Mouse (Mus musculus) right cerebral cortex, postnatal 36 days (tissue): ENCODE data around the gene Poc1b.

Source experiments
- DNase-seq, 2 experiments: peaks; one replicate each; pipeline ENCODE4 v3.0.0; 2022; ENCODE audit warnings: low spot score in 2 of 2, mixed read lengths in 1 of 2

Gene Poc1b

DNA sequence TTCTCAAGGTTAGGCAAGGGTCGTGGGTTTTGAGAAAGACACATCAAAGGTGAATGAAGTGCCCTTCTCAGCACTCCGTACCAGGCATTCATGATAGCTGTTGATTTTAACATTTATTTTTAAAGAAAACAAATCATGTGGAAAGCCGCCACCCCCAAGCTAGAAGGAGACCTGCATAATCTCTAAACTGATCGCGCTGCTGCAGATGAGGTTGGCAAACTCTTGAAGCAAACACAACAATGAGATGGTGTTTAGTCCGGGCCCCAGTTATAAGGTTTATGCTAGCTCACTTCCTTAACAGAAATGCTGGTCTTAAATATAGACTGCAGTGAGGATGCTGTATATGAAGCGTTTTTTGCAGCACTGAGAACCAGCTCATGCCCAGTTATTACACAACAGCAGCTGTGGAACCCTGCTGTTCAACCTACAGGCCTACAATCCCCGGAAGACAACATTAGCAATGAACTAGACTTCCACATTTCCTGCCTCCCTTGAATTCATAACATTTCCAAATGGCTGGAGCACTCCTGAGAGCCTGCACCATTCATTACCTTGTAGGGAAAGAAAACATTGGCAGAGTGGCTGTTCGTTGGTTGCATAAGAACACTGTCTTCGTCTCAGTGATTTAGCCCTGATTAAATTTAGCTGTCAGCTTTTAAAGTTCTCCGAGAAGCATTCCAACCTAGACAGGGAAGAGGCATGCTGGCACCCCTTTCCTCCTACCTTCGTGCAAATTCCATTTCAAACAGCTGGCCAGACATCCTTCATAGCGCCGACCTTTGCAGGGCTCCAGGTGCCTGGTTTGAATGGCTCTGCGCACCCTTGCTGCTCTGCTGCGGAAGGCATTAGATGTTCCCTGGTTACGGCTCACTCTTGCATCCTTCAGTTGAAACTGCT lies 121.4 kb downstream of the Poc1b start:
- peak; percentile 14 to 24 for DNase-seq

DNA sequence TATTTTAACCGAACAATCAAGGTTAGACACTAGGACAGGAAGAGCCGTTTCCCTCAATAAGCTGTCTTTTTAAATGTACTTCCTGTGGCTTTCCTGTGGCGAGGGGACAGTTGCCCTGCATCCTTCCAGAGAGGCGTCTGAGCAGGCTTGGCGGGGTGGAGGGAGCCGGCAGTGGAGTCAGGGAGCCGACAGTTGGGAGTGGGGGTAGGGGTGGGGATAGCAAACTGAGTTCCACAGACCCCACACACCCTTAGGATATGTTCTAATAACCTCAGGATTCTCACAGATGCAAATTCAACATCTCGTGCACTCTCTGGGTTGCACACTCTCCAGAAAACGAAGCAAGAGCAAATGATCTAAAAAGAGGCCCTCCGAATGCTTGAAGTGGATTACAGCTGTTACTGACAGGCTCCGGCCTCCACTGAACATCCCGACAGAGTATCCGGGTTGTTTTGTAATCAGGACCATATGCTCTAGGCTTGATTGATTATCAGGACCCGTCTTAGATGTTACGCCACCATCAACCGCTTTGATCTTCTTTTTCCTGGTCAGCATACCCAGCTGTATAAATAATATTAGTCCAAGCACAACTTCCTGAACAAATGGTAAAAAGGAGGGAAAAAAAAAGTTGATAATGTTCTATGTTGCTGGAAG lies 122.3 kb downstream of the Poc1b start:
- DNase-seq = no peak

DNA sequence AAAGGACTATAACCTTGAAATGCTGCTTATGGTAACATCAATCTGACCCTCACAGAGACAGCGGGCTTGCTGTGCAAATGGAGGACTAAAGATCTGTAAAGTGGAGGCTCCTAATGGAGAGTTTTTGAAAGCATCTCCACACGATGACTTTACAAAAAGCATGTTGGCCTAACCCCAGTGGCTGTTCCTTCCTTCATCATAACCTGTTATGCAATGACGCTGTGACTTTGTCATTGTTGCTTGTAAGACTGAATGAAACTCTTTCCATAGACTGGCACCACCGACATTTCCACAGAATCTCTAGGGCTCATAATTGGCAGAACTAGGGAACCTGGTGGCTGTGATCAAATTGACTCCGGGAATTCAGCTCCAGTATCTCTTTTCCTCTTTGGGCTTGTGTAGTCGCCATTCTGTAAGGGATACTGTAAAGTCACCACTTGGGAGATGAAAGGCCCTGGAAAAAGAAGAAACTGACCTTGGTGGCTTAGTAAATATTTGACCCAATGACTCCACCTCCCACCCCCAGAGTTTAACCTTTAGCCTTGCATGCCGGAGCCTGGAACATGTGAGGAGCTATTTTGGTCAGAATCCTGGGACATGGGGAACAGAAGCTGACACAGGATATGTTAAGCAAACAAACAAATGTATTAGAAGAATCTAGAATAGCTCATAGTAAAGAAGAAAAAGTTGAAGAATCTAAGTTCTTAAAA lies 125.8 kb downstream of the Poc1b start:
- no peak for DNase-seq

DNA sequence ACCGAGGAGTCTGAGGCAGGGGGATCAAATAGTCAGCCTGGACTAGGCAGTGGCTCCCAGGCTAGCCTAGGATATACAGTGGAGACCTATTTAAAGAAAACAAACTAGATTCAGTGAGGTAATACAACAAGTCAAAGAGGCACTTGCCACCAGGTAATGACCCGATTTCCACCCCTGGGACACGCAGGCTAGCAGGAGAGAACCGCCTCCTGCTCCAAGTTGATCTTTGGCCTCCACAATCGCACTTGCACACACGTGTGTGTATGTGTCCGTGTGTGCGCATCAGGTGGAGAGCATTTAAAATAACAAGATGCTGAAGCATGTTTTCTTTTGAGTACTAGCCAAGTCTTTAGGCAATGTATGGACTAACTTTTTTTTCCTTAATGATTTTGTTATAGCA lies 127.5 kb downstream of the Poc1b start:
- DNase-seq = no peak

DNA sequence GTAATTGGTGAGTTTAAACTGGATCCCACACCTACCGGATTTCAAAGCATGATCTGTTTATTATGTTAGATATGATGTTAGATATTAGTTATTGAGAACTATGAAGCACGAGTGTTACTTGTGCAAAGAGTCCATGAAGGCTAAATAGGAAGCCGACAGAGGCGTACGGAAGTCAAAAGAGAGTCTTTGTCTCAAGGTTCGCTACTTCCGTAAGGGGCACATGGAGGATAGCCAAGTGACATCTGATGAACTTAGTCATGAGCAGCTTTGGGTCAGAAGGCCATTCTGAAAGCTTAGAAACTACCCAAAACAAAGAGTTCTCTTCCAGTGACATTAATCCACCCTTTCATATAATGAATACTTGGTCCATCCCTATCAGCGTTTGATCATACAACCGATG lies 128.2 kb downstream of the Poc1b start:
- DNase-seq = no peak

DNA sequence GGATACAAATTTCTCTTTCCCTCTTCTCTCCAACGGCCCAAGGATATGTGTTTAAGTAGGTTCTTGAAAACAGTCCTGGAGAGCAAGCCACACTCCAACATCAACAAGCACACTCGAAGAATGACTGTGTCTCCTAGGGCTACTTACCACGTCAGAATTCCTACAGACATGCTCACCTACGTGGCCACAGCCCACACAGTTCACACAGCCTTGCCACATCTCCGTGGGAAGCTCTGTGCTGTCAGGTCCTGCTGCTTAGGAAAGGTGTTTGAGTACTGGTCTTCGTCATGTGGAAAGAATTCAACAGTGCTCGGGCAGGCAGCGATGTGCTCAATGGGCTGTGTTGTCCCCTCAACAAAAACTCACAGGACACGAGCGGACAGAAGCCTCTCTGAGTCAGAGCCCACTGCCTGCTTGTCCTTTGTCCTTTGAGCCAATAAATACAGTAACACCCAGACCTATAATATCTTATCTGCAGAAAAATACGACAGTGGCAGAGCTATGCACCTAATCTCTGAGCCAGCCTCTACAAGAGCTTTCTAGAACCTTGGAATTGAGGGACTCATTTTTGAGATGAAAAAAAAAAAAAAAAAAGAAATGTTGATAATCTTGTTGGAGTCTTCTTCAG lies 130.5 kb downstream of the Poc1b start:
- DNase-seq = no peak

DNA sequence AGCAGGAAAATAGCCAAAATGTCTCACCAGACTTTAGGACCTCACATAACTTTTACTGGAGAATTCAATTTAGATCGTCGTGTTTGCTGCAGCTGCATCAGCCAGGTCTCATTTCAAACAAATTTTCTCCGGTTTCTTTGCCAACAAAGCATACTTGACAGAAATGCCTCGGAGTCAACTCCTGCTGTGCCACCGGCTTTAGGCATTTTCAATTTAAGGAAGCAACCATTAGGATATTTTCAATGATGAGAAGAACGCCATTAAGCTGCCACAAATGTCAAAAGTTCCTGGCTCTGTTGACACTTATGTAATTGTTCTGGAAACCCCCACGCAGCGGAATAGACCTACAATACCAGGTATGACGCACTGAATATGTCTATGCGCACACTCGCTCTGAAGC lies 131.7 kb downstream of the Poc1b start:
- no peak for DNase-seq

DNA sequence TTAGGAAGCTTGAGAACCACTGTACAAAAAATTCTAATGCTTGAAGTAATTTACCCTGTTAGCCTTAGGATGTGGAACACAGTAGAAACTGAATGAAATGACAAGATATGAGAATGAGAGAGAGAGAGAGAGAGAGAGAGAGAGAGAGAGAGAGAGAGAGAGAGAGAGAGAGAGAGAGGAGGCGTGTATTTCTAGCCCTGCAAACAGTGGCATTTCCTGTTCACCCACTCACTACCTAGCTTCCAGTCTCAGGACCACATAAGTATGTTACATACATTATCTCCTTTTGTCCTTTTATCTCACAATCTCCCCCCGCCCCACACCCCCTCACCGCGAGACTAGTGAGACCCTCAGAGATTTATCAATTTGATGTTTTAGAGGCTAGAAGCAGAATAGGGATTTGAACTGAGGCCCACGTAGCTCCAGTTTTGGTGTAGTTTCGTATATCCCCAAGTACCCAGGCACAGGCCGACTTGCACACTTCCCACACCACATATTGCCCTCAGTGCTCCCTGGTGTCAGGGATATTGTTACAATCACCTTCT lies 134.5 kb downstream of the Poc1b start:
- DNase-seq = no peak

DNA sequence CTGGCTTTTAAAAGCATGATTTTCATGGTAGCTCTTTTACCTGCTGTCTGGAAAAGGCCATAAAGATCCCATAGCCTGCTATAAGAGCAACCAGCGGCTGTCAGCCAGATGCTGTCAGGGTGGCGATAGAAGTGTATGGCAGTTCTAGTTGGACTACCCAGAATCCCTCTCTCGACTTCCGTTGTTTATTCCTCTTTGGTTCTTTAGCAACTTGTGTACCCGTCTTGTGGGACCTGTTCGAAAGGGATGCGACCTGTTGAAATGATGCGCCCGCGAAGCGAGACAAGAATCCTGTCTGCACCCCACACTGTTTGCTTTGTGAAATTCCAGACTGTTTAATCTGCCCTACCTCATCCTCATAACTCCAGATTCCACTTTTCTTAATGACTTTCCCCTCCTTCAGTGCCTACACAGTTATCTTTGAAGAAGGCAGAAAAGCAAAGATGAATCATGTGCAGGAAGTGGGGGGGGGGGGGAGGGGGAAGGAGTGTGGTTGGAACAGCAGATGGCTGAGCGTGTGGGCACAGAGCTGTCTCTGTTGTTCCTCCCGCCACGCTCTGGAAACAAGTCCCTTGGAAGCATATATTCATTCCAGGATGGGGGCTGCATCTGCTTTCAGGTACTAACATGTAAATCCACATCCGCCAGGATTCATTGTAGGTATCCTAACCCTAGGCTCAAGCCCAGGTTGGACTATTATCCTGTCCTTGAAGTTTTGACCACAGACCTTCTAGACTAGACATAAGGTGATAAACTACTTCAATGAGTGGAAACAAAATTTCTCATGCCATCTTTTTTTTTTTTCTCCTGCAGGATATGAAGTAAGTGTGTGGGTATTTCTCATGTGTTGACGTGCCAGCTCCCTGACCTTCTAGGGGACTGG lies 135.2 kb downstream of the Poc1b start:
- DNase-seq = peak; percentile 69 to 70

DNA sequence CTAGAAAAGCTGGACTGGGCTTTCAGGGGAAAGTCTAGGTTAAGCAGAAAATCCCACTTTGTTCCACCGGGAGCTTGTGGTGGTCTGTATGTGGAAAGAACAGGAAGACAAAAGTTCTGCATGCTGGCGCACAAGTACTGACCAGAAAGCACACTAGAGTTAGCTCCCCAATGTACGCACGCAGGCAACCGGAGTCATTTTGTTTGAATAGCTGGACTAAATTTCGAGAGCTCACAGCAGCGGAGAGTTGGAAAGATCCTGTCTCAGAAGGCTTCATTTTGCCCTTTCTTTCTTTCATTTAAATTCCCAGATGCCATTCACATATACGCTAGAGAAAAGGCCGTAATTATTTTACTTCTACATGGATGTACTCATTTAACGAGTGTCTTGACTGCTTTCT lies 135.9 kb downstream of the Poc1b start:
- DNase-seq = no peak

DNA sequence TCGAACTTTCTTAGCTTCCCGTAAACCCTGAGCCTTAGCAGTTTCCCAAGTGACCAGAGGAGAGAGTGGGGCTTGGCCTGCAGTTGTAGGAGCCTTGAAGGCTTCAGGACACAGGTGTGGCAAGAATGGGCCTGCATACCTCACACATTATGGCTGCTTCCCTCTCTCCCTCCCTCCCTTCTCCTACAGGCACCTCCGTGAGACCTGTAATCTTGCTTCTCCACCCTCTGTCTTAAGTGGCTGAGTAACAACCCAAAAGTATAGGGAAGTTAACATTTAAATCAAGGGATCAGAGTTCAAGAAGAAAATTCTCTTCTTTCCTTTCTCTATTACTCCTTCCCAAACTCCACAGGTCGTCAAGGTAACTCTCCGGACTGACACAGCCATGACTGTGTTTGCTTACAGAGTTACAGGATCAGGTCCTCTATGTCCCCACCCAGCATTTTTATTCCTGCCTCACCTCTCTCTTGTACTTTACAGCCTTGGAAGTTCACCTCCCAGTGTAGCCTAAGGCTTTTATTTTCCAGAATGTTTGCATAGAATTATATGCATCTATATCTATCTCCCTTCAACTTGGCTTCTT lies 137.2 kb downstream of the Poc1b start:
- DNase-seq = no peak

DNA sequence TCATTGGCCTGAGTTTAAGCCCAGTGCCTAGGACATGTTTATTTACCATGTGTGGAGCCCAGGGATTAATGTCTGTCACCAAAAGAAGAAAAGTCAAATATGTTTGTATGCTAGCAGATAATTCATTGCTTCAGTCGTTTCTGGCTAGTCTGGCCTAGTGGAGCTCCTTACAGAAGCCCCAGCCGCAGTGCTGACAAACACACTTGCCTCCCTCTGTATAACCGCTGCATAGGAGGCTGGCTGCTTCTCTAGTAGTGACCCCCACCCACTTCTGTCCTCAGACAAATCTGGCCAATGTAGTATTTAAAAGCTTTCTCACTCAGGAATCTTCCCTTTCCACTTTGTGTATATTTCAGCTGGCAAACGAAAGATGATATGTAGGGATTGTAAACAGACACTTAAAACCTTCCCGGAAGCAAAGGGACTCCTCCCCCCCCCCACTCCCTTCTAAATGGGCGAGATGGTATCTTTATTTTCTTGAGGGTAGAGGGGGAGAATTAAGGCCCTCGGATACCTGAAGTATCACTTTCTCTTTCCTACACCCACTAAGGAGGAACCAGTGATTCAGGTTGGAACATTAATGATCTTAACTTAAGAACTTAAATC lies 137.9 kb downstream of the Poc1b start:
- no peak for DNase-seq

DNA sequence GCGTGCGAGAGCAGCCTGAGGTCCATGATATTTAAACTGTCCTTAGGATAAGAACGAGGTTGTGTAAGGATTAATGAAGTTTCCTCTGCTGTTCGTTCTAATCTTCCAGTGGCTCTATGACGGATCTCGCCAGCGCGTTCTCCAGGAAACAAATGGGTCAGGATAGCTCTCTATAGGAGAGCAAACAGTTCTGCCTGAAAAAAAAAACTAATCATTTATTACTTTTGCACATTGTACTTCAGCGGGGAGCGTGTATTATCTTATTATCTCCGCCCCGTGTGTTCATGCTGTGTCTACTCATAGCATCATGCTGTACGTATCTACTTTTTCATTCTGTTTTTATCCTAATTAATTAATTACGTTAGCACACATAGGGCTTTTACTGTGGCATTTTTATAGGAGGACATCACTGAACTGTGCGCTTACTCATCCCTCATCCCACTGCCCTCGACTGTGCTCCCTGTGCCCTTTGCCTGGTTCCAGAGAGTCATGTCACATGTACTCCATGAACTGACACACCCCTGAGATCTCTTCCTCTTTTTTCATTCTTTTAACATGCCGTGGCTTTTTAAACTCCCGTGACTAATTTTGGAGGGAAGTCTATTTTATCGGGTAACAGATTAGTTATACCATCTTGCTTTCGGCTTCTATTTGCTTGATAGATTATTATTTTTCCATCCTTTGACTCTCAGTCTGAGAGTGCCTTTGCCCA lies 140.1 kb downstream of the Poc1b start:
- no peak for DNase-seq
